Mouse (Mus musculus) midbrain, embryonic 16.5 days (tissue): ENCODE results near the gene Stab1. TPM values are rescaled to one million over a fixed set of nuclear protein-coding genes. Genes with fewer than 3 reads are reported as not detected.

ENCODE experiments used
- ATAC-seq: fragments of 200-750 bp; cut with Nextera tagmentation; 2 replicates; pipeline ENCODE4 v1.8.0; 2017; ENCODE audit warnings: moderate TSS enrichment
- H3K27ac ChIP-seq: fragments of 300-500 bp; sonication (generic); 2 replicates; pipeline ENCODE4 v1.5.1; 2014; ENCODE audit warnings: mild to moderate bottlenecking, low read length, mixed read lengths
- H3K27me3 ChIP-seq: fragments of 300-500 bp; sonication (generic); 2 replicates; pipeline ENCODE4 v1.6.1; 2014; ENCODE audit warnings: low read depth, low read length, mixed read lengths; ENCODE audit not compliant: control insufficient read depth, insufficient read depth
- H3K36me3 ChIP-seq: fragments of 300-500 bp; sonication (generic); 2 replicates; pipeline ENCODE4 v1.6.1; 2014; ENCODE audit warnings: mild to moderate bottlenecking, low read length, moderate library complexity, mixed read lengths; ENCODE audit not compliant: control insufficient read depth, insufficient read depth
- H3K4me1 ChIP-seq: fragments of 300-500 bp; sonication (generic); 2 replicates; pipeline ENCODE4 v1.6.1; 2014; ENCODE audit warnings: mild to moderate bottlenecking, low read length, mixed read lengths; ENCODE audit not compliant: control insufficient read depth, insufficient read depth
- H3K4me2 ChIP-seq: fragments of 300-500 bp; sonication (generic); 2 replicates; pipeline ENCODE4 v1.6.1; 2014; ENCODE audit warnings: mild to moderate bottlenecking, low read length, mixed read lengths
- H3K4me3 ChIP-seq: fragments of 300-500 bp; sonication (generic); 2 replicates; pipeline ENCODE4 v1.5.1; 2014; ENCODE audit warnings: low read depth, mild to moderate bottlenecking, low read length, moderate library complexity, mixed read lengths
- H3K9ac ChIP-seq: fragments of 300-500 bp; sonication (generic); 2 replicates; pipeline ENCODE4 v1.6.1; 2014; ENCODE audit warnings: low read depth, low read length, mixed read lengths
- H3K9me3 ChIP-seq: fragments of 300-500 bp; sonication (generic); replicated peaks from 2 replicates; pipeline ENCODE4 v1.6.1; 2014; ENCODE audit warnings: mild to moderate bottlenecking, low read length, mixed read lengths; ENCODE audit not compliant: control insufficient read depth, poor library complexity, severe bottlenecking
- WGBS: fragments of 180-500 bp; shearing (Covaris S2); extraction: QIAGEN DNeasy Blood & Tissue Kit; methylation state at CpG from one replicate; pipeline ENCODE4 v1.1.7; 2014; 5-methylcytosine and 5-hydroxymethylcytosine counted together
- polyA plus RNA-seq: library from polyadenylated mRNA; unstranded; fragments of >200 nt; fragmentation: Nextera tagmentation; extraction: Ambion mirVana; gene quantifications from 2 replicates; pipeline ENCODE4 v1.2.1, GENCODE M21; 2015

Stab1 gene
- polyA plus RNA-seq, 1 experiment from 2014 or later: 15.4 TPM

DNA sequence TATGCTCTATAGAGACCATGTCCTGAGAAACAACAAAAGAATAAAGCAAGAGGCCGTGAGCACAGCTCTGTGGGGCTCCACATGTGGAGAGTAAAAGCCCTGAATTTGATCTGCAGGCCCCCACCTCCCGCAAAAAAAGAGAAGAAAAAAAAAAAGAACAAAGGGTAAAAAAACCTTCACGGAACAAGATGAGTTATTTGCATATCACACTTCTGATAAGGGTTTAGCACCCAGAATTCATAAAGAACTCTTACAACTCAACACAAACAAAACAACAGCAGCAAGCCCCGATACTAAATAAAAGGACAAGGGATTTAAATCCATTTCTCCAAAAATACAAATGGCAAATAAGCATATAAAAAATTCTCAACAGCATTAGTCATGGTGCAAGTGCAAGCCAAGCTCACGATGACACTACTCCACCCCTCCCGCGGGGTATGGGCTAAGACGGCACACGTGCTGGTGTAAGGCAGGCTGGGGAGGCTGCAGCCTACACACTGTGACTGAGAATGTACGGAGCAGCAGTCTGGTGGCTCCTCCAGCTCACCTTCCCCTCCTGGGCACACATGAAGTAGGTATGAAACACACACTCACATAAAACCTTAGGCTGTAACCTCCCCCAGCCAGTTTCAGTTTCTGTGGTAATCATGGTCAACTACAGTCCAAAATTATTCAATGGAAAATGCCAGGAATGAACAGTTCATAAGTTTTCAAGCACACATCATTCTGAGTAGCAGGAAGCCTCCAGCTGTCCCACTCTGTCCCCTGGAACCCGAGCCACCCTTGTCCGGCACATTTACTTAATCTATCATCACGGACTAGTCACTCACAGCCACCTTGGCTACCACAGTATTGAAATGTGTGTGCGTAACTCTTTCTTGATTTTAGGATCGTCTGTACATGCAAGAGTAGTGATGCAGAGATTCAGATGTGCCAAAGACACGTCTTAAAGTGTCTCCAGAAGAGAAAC is 29.4 kb upstream of the Stab1 start:
- Histone ChIP-seq H3K4me1 (peaks cover 7% of the 10 kb centered on the region; the same call in 1 of the 2 replicates), H3K36me3 (peaks cover 14% of the 10 kb centered on the region), H3K27ac (no peak overlapping the region), H3K4me3 (no peak overlapping the region), H3K9ac (no peak overlapping the region), H3K4me2 (no peak overlapping the region), H3K27me3 (no peaks in the 10 kb centered on the region), H3K9me3 (no peaks in the 10 kb centered on the region)
- 50% methylated on average over 16 of the region's 16 CpGs for WGBS
- ATAC-seq: 0 out of 2 replicates have a peak, but pooled peaks have one; percentile 57

DNA sequence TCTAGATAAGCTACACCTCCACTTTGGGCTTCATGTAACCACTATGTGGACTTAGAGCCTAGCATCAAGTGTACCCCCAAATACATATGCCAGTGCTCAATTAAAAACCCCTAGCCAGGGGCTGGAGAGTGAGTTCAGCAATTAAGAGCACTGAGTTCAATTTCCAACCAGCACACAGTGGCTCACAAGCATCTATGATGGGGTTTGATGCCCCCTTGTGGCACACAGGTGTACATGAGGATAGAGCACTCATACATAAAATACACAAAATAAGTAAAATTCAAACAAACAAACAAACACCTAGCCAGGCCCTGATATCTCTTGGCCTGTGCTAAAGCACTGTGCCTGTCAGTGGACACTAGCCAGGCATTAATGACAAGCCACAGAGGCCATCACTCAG is 27.5 kb upstream of the Stab1 start:
- H3K4me1 ChIP-seq: peaks cover 7% of the 10 kb centered on the region; the same call in 1 of the 2 replicates
- no peak overlapping the region for H3K4me3 ChIP-seq
- H3K27ac ChIP-seq: no peak overlapping the region
- no peaks in the 10 kb centered on the region for H3K27me3 ChIP-seq
- no peak for ATAC-seq
- H3K9me3 ChIP-seq: no peaks in the 10 kb centered on the region
- H3K36me3 ChIP-seq: peaks cover 20% of the 10 kb centered on the region
- H3K9ac ChIP-seq: no peak overlapping the region
- H3K4me2 ChIP-seq: no peak overlapping the region

DNA sequence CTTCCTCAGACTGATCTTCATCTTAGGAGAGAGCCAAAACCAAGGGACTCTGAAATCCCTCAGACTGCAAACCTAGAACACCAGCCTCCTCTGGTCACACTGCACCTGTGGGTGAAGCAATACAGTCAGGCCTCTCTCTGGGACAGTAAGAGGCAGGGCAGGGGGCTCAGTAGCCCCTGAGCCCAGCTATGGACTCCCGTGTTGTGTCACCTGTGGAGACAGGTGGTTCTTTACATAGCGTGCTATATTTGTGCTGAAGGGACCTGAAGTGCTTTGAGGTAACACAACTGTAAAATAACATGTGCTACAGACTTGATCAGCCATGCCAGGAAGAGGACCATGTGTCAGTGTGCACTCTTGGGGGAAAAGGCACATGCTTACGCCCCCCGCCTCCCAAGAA is 27.1 kb upstream of the Stab1 start:
- WGBS: 97% methylated on average over 4 of the region's 4 CpGs
- Histone ChIP-seq H3K9me3 (no peaks in the 10 kb centered on the region), H3K27ac (no peak overlapping the region), H3K4me2 (no peak overlapping the region), H3K27me3 (no peaks in the 10 kb centered on the region), H3K4me3 (no peak overlapping the region), H3K36me3 (peaks cover 24% of the 10 kb centered on the region), H3K9ac (no peak overlapping the region), H3K4me1 (peaks cover 7% of the 10 kb centered on the region; the same call in 1 of the 2 replicates)
- ATAC-seq: no peak

DNA sequence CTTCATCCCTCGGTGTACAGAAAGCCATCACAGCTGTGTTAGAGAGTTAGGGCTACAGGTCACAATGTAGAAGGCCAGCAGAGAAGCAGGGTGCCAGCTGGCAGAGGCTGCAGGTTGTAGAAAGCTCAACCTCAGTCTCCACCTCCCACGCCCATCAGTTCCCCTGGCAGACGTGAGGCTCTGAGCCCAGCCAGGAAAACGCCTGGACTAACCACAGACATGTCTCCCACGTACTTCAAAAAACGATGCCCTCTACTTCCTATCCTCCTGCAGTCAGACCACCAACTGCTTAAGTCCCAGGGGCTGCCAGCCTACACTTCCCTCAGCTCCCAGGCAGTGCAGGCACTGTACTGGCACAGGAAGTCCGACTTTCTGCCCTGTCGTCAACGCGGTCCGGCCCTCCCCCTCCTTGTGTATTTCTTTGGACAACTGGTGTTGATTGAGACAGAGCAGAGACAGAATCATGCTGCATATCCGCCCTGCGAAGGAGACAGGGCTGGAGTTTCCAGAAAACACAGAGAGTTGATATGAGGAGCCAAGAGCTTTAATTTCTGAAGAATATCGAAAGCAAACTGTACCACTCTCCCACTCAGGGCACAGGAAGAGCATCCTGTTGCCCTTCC is 26.6 kb upstream of the Stab1 start:
- 84% methylated on average over 14 of the region's 14 CpGs for WGBS
- no peak overlapping the region for H3K4me2 ChIP-seq
- H3K4me3 ChIP-seq: no peak overlapping the region
- no peak overlapping the region for H3K9ac ChIP-seq
- H3K27ac ChIP-seq: 0 out of 2 replicates have a peak overlapping the region, but pooled peaks have one; percentile 11
- H3K9me3 ChIP-seq: no peaks in the 10 kb centered on the region
- no peaks in the 10 kb centered on the region for H3K27me3 ChIP-seq
- H3K36me3 ChIP-seq: peaks cover 29% of the 10 kb centered on the region
- H3K4me1 ChIP-seq: peaks cover 7% of the 10 kb centered on the region; the same call in 1 of the 2 replicates
- no peak for ATAC-seq

DNA sequence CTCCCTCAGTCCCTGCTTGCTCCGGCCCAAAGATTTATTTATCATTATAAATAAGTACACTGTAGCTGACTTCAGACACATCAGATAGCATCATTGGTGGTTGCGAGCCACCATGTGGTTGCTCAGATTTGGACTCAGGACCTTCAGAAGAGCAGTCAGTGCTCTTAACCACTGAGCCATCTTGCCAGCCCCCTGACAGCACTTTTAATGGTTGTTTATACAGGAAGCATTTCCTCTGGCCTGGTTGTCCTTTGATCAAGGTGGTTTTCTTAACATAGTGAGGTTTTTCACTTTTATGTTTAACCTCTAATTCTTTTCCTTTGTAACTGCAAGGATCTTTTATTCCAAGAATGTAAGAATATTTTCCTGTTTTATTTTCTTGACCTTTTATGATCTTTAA is 26.0 kb upstream of the Stab1 start:
- H3K9ac ChIP-seq: no peak overlapping the region
- WGBS: 86% methylated on average over 2 of the region's 2 CpGs
- H3K27ac ChIP-seq: no peak overlapping the region
- no peak overlapping the region for H3K4me3 ChIP-seq
- no peak for ATAC-seq
- no peaks in the 10 kb centered on the region for H3K27me3 ChIP-seq
- H3K9me3 ChIP-seq: no peaks in the 10 kb centered on the region
- peaks cover 35% of the 10 kb centered on the region for H3K36me3 ChIP-seq
- no peak overlapping the region for H3K4me2 ChIP-seq
- peaks cover 7% of the 10 kb centered on the region; the same call in 1 of the 2 replicates for H3K4me1 ChIP-seq

DNA sequence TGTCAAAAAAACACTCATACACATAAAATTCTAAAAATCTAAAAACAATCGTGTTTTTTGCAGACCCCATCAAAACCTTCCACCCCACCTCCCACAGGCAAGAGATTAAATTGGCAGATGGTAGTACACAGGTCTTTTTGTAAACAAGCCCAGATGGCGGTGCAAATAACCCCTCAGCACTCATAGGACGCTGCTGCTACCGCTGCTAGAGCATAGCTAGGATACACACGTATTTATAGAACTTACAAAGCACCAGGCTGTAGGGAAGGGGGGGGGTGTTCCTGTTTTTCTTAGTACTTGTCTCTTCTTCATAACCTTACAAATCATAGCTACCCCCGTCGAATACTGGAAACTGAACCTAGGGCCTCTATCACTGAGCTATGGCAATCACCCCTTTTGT is 25.4 kb upstream of the Stab1 start:
- WGBS: 86% methylated on average over 7 of the region's 7 CpGs
- Histone ChIP-seq H3K4me1 (peaks cover 7% of the 10 kb centered on the region; the same call in 1 of the 2 replicates), H3K4me2 (no peak overlapping the region), H3K9ac (no peak overlapping the region), H3K4me3 (no peak overlapping the region), H3K27me3 (no peaks in the 10 kb centered on the region), H3K9me3 (no peaks in the 10 kb centered on the region), H3K36me3 (peaks cover 39% of the 10 kb centered on the region), H3K27ac (no peak overlapping the region)
- no peak for ATAC-seq

DNA sequence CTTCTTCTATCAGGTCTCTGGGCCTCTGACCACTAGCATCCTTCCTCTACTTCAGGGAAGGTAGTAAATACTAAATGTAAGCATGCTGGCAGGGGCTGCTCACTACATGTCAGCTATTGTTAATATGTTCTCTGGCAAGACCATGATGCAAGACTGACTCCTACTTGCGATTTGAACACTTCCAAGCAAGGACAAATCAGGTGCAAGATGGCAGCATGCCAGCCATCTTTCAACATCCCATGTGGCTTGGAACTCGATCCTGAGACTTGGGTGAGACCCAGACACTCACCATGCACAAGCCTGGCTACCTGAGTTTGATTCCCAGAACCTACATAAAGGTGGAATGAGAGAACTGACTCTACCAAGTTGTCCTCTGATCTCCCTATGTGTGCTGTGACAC is 23.5 kb upstream of the Stab1 start:
- Histone ChIP-seq H3K27ac (no peak overlapping the region), H3K27me3 (no peaks in the 10 kb centered on the region), H3K36me3 (peaks cover 54% of the 10 kb centered on the region), H3K4me2 (no peak overlapping the region), H3K4me3 (no peak overlapping the region), H3K9ac (no peak overlapping the region), H3K9me3 (no peaks in the 10 kb centered on the region), H3K4me1 (peaks cover 3% of the 10 kb centered on the region; the same call in 1 of the 2 replicates)
- WGBS: 80% methylated on average over 2 of the region's 2 CpGs
- ATAC-seq: no peak

DNA sequence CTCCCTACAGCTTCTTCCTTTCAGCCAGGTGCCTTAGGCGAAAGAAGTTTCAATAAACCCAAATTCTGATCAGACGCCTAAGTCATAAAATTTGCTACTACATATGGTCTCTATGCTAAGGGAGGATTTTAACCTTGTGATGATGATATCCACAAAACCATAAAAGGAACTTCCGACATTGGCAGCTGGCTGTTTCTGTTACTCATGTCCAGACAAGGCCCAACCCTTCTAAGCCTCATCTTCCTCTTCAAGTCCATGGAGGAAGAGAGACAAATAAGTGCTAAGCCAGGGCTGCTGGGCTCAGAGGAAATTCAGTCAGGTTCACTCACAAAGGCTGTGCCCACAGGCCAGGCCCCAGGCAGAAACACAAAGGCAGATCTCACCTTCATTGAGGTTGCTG is 20.9 kb upstream of the Stab1 start:
- WGBS: 78% methylated on average over 3 of the region's 3 CpGs
- Histone ChIP-seq H3K9ac (no peak overlapping the region), H3K27me3 (no peaks in the 10 kb centered on the region), H3K36me3 (peaks cover 70% of the 10 kb centered on the region), H3K27ac (peak overlapping the region; percentile 56), H3K4me1 (peaks cover 3% of the 10 kb centered on the region; the same call in 1 of the 2 replicates), H3K4me2 (no peak overlapping the region), H3K9me3 (no peaks in the 10 kb centered on the region), H3K4me3 (no peak overlapping the region)
- no peak for ATAC-seq

DNA sequence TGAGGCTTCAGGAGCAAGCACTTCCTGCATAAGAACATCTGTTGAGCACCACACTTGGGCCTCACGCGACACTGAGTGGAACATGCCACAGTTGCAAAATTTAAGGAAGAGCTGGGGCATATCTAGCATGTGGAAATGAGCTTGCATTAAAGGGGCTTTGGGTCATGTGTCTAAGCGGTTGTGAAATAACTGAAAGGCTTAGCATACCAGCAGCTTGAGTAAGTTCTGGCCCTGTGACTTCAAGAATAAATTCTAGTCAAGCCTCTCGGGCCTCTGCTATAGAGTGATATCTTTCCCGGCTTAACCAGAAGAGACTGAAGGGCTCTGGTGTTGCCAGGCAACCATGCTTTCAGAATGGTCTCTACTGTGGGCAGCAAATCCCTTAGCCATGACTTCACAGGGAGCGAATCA is 20.3 kb upstream of the Stab1 start:
- Histone ChIP-seq H3K4me3 (no peak overlapping the region), H3K4me2 (no peak overlapping the region), H3K4me1 (peaks cover 3% of the 10 kb centered on the region; the same call in 1 of the 2 replicates), H3K27me3 (no peaks in the 10 kb centered on the region), H3K27ac (0 out of 2 replicates have a peak overlapping the region, but pooled peaks have one; percentile 56), H3K36me3 (peaks cover 76% of the 10 kb centered on the region), H3K9ac (no peak overlapping the region), H3K9me3 (no peaks in the 10 kb centered on the region)
- WGBS: 47% methylated on average over 6 of the region's 6 CpGs
- peak; percentile 74 for ATAC-seq
